Mouse (Mus musculus): ENCODE measurements around the gene 2510009E07Rik.

2510009E07Rik gene

GRCm38 (mm10) chr16:21694463-21695241 is at the start of gene 2510009E07Rik:
Gene 2510009E07Rik, minus strand, starts transcription at chr16:21694665.
- peak; percentile 94 for DNase-seq

GRCm38 (mm10) chr16:21743401-21743800 is 48.9 kb upstream of the 2510009E07Rik start:
- no peak for DNase-seq

- no peak for DNase-seq
These were observed 48.4 kb upstream of the 2510009E07Rik start for GRCm38 (mm10) chr16:21742898-21743297.

GRCm38 (mm10) chr16:21742191-21742870 is 47.9 kb upstream of the 2510009E07Rik start:
- no peak for DNase-seq

DNA sequence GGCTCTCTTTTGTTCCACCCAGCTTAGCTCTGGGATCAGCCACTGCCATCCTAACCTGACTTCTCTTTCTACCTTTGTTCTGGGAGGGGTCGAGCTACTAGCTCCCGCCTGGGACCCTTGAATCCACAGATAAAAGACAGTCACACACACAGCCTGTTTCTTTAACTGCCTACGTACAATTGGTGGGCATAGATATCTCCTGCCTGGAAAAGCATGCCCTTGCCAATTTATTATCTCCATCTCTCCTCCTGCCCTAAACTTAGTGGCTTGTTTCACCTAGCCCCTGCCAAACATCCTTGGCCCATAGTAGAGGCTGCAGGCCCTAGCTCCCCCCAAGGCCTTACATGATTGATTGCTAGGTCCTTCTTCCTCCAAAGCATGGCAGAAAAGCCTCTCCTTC is 47.1 kb upstream of the 2510009E07Rik start:
- DNase-seq: no peak

DNA sequence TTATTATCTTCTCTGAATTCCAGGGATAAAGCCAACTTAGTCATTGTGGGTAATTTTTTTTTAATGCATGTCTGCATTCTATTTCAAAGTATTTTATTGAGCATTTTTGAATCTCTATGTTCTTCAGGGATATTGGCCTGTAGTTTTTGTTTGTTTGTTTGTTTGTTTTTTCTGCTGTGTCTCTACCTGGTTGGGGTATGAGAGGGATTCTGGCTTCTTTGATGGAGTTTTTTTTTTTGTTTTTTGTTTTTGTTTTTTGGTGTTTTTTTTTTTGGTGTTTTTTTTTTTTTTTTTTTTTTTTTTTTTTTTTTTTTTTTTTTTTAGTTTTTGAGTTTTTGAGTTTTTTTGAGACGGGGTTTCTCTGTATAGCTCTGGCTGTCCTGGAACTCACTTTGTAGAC is 41.2 kb upstream of the 2510009E07Rik start:
- DNase-seq: no peak

DNA sequence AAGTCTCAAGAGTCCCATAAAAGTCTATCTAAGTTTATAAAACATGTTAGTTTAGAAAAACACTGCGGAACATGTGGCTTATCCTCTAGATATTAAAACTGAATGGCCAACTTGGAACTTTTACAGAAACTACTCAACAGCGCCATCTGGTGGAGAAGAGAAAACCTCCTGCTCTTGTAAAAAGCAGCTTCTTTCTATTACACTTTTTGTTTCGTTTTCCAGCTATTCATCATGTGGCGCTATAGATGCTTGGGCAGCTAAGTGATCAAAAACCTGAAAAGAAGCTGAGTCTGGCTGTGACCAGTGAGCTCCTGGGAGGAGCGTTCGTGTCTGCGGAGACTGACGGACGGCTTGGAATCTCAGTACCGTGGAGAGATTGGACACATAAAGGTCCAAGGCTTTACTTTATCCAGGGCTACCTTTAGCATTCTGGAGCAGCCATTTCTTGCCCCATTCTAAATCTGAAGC is 33.5 kb upstream of the 2510009E07Rik start:
- DNase-seq: peak; percentile 75

DNA sequence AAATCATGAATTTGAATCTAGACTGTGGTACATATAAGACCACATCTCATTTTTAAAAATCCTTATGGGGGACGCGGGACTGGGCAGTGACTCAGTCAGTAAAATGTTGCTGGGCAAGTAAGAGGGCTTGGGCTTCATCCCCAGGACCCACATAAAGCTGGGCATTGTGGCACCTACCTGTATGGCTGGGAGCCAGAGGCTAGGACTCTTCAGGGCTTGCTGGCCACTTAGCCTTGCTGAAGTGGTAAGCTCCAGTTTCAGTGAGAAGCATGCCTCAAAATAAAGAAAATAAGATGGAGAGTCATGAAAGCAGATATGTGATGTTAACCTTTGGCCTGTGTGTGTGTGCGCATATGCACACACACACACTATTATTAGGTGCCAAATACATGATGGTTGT is 33.0 kb upstream of the 2510009E07Rik start:
- DNase-seq: no peak

DNA sequence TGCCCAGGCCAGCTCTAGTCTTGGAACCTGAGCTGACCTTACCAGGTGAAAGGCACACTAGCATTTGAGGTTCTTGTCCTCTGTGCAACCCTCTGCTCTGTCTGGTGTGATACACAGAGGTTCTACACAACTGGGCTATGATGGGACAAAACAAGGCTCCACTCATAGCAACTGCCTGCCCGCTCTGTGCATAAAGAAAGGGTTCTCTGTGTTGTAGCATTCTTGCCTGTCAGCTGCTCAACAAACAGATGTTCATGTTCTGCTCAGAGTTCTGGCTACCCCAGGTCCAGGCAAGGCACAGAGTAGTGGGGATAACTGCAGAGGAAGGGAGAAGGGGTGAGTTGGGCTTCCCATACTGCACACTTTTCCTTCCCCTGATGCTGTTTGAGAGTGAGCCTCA is 29.8 kb upstream of the 2510009E07Rik start:
- peak; percentile 17 for DNase-seq

DNA sequence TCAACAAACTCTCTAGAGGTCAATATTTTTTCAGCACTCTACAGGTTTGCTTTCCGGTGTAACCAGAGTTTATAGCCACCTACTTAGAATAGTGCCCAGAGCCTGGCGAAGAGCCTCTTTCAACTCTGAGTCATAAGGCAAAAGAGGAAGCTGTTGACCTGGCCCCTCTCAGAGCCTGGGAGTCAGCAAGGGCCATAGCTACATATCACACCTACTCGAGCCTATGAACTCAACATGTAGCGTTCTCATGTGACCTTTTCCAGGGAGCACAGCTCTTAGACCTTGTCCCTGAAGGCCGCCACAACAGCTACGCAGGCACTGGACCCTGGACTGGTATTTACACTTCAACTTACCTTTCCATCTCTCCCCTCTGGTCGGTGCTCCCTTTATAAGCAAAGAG is 25.3 kb upstream of the 2510009E07Rik start:
- DNase-seq: no peak

- DNase-seq: no peak
These were observed 20.1 kb upstream of the 2510009E07Rik start for GRCm38 (mm10) chr16:21714516-21714915.

DNA sequence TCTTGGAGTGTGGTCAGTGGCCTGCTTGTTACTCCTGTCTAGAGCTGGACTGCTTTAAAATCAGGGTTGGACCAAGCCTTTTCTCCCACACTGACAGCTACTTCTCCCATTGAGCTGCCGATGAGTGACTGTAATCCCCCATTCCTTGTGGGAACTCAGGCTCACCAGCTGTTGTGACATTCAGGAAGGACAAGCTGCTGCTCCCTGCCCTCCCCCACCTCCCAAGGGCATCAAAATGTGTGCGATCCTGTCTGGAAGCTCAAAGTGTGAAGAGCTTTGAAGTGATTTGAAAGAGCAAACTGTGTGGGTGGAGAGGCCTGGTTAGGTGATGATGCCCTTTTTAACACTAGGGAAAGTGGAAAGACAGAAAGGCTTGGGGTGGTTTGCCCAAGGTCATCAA is 15.9 kb upstream of the 2510009E07Rik start:
- DNase-seq: no peak

DNA sequence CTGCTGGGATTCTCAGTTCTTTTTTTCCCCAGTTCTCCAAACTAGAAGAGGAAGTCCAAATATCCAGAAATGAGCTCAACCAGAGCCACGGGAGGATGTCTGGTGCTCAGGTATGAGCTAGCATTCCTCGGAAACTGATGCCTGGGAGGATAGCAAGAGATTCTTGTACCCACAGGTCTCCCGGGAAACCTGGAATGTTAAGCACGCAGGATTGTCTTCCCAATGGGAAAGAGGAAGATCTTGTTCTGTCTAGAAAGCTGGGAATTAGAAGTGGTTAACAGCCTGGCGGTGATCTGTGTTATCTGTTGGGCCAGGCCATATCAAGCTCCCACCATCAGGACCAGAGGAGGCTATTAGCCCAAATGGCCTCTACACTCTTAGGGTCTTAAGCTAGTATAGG is 10.2 kb upstream of the 2510009E07Rik start:
- DNase-seq: no peak

GRCm38 (mm10) chr16:21702314-21702690 is 7.8 kb upstream of the 2510009E07Rik start:
- DNase-seq: no peak

DNA sequence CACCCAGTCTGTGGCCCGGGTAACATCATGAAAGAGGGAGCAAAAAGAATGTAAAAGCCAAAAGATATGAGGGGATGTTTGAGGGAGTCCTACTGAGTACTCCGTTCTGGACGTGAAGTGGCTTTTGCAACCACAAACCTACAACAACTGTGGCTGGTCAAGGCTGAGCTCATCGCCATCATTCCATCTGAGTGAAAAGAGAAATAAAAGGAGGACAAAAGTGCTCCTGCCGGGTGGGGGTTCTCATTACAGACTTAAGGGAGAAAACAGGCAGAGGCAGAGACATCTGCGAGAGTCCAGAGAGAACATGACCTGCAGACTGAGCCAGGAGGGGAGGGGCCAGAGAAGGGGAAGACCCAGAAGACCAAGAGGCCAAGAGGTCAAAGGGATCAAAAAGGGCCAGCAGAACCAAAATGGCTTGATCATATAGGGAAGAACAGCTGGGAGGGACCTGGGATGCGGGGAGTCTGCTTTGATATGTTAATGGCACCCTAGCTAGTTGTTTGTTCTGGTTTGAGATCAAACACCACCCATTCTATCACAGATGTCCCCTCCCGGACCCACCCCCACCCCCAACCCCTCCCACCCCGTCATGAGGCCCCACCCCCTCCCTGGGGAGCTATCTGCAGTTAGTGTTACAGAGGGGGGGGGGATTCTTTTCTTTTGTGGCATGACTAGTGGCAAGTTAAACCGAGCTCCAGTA is 7.3 kb upstream of the 2510009E07Rik start:
- no peak for DNase-seq

DNA sequence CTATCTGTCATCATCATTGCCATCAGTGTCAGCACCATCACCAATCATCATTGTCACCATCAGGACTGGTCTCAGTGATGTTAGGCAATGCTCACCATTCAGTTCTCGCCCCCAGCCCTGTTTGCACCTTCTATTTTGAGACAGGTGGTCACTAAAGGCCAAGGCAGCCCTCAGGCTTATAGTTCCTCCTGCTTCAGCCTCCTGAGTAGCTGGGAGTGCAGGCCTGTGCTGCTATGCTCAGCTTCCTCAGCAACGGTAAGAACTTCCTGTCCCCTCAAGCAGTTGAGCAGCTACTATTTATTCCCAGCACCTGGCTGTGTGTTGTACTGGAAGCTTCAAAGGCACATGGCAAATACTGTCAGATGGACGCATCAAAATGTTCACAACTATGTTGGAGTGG is 3.7 kb upstream of the 2510009E07Rik start:
- DNase-seq: no peak

GRCm38 (mm10) chr16:21696946-21697345 is 2.5 kb upstream of the 2510009E07Rik start:
- DNase-seq: no peak

DNA sequence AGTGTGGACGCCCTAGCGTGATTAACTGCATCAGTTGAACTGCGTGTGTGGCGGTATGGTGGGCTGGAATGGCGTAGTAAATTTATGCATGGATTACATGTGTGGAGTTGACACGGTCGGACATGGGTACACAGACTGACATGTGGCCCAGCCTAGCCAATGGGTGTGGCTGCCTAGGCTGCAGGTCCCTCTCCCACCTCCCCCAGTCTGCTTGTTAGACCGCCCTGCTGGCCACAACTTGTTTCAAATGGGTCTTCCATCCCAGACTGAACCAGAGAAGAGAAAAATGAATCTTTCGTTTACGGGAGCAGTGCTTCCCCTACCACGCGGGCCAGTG is 745 bp upstream of the 2510009E07Rik start:
- peak; percentile 22 for DNase-seq

- DNase-seq: peak; percentile 57
These were observed 443 bp downstream of the 2510009E07Rik start for GRCm38 (mm10) chr16:21693981-21694462.

DNA sequence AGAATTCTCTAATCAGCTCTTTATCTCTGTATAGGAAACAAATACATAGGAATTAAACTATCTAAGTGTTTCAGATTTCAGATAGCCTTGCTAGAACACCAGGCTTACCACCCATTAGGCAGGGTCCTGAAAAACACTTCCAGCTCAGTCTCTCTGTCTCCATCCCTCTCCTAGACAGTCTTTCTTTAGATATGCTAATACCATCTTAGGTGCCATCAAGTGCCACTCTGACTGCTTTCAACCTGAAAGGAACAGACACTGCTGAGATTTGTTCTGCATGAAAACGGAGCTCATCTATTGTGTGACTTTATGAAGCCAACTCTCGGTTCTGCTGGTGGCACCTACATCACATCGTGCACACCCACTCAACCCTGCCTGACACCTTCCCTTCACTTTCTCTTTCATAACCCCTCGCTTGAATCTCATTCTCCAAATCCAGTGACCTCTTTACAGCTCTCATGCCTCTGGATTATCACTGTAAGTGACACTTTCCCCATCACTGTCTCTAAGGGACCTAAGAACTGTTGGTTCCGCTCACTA is 4.2 kb downstream of the 2510009E07Rik start:
- peak; percentile 26 for DNase-seq

DNA sequence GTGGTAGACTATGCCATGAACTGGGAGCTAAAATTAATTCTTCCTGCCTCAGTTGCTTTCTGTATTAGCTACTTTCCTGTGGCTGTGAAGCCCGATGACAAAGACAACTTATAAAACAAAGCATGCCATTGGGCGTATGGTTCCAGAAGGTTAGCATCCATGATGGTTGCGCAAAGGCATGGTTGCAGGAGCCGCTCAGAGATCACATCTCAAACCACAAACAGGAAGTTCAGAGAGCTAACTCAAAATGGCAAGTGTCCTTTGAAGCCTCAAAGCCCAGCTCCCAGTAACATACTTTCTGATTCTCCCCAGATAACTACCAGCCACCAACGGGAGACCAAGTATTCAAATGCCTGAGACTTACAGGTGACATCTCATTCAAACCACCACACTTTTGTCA is 5.3 kb downstream of the 2510009E07Rik start:
- DNase-seq: no peak

DNA sequence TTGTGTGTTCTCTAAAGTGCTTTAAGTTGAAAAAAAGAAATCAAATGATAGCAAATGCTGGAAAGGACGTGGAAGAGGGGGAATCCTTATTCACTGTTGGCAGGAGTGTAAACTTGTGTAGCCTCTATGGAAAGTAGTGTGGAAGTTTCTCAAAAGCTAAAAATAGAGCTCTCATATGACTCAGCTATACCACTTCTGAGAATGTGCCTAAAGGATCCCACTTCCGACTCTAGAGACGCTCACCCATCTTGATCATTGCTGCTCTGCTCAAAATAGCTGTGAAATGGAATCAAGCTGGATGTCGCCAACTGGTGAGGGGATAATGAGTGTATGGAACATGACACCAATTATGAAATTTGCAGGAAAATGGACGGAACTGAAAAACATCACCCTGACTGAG is 7.1 kb downstream of the 2510009E07Rik start:
- peak; percentile 24 for DNase-seq

- DNase-seq: no peak
These were observed 17.7 kb downstream of the 2510009E07Rik start for GRCm38 (mm10) chr16:21676791-21677190.
